Mouse (Mus musculus) ES-E14 (cell line): ENCODE data around the gene Calm2. TPM values are rescaled to one million over a fixed set of nuclear protein-coding genes. Genes with fewer than 3 reads are reported as not detected.

Experiments used
- DNase-seq: peaks from one replicate; pipeline ENCODE4 v3.0.0-alpha.2; 2013; ENCODE audit warnings: low read depth, low spot score
- H3K27ac ChIP-seq: 2 replicates; pipeline ENCODE4 v1.5.1; 2012; ENCODE audit warnings: low read depth, mild to moderate bottlenecking, low read length, moderate library complexity, mixed read lengths; ENCODE audit not compliant: poor library complexity, insufficient read depth, severe bottlenecking
- H3K36me3 ChIP-seq: 2 replicates; pipeline ENCODE4 v1.6.1; 2012; ENCODE audit warnings: mild to moderate bottlenecking, low read length, moderate library complexity, mixed read lengths; ENCODE audit not compliant: control insufficient read depth, poor library complexity, insufficient read depth, severe bottlenecking
- H3K4me1 ChIP-seq, 2 experiments: fragments of 150-350 bp in 1 of 2; sonication (generic) in 1 of 2; 2 replicates each; pipeline ENCODE4 v1.6.1; 2012; ENCODE audit warnings: low read length in 2 of 2, mild to moderate bottlenecking in 1 of 2, mixed read lengths in 1 of 2; ENCODE audit not compliant: control insufficient read depth in 2 of 2, insufficient read depth in 2 of 2, poor library complexity in 1 of 2
- H3K4me3 ChIP-seq, 2 experiments: fragments of 150-350 bp in 1 of 2; sonication (generic) in 1 of 2; 2 replicates each; pipeline ENCODE4 v1.5.1; 2012; ENCODE audit warnings: low read length in 2 of 2, low read depth in 1 of 2, mild to moderate bottlenecking in 1 of 2, mixed read lengths in 1 of 2; ENCODE audit not compliant: insufficient read depth in 1 of 2, poor library complexity in 1 of 2, severe bottlenecking in 1 of 2
- H3K9ac ChIP-seq: 2 replicates; pipeline ENCODE4 v1.6.1; 2012; ENCODE audit warnings: low read depth, mild to moderate bottlenecking, low read length, mixed read lengths; ENCODE audit not compliant: poor library complexity, insufficient read depth, severe bottlenecking
- H3K9me3 ChIP-seq: fragments of 150-350 bp; sonication (generic); 2 replicates; pipeline ENCODE4 v1.6.1; 2012; ENCODE audit warnings: low read depth, mild to moderate bottlenecking, low read length; ENCODE audit not compliant: control insufficient read depth, insufficient read depth
- CHD2 ChIP-seq: IDR thresholded peaks from 2 replicates; pipeline ENCODE4 v1.6.1; 2014; ENCODE audit warnings: mild to moderate bottlenecking, low read depth, low read length, inconsistent platforms
- HCFC1 ChIP-seq: IDR thresholded peaks from 2 replicates; pipeline ENCODE4 v1.6.1; 2012; ENCODE audit warnings: low read length, inconsistent platforms, borderline replicate concordance; ENCODE audit not compliant: insufficient read depth
- MAFK ChIP-seq: IDR thresholded peaks from 2 replicates; pipeline ENCODE4 v1.6.1; 2014; ENCODE audit warnings: mild to moderate bottlenecking, low read depth, low read length, inconsistent platforms; ENCODE audit not compliant: insufficient read depth
- ZC3H11A ChIP-seq: IDR thresholded peaks from 2 replicates; pipeline ENCODE4 v1.6.1; 2012; ENCODE audit warnings: low read depth, mild to moderate bottlenecking, inconsistent platforms, low read length, borderline replicate concordance
- ZNF384 ChIP-seq: IDR thresholded peaks from 2 replicates; pipeline ENCODE4 v1.6.1; 2012; ENCODE audit warnings: low read depth, low read length, inconsistent platforms
- in situ Hi-C, 2 experiments: fragments of 600-800 bp; cut with MboI; formaldehyde crosslinking; loops; one replicate each; pipeline ENCODE4 v1.15.1; 2025; ENCODE audit warnings: low sequenced_read_pairs in 2 of 2, inconsistent platforms in 1 of 2; ENCODE audit not compliant: unreplicated experiment in 2 of 2
- total RNA-seq: library from RNA; depleted of rRNA; stranded (reverse); fragments of 300-350 nt; gene quantifications from 2 replicates; pipeline ENCODE4 v1.2.3, GENCODE M21; 2012

Gene Calm2
- total RNA-seq, 1 experiment, result 358 TPM

- TF ChIP-seq MAFK (no peak), ZC3H11A (no peak), HCFC1 (no peak), CHD2 (no peak), ZNF384 (no peak)
- Histone ChIP-seq H3K9ac (no peak overlapping the region), H3K36me3 (peaks cover 4% of the 10 kb centered on the region), H3K27ac (no peak overlapping the region), H3K4me3 (peak overlapping the region; percentile 15 to 63), H3K4me1 (peaks cover 0 to 4% of the 10 kb centered on the region in 2 experiments; a peak in 2 of 4 replicates), H3K9me3 (no peaks in the 10 kb centered on the region)
- in situ Hi-C loops, result no loop called here
- no peak for DNase-seq
Observed at GRCm38 (mm10) chr17:87444763-87445162, 2.0 kb downstream of the Calm2 start.

- Histone ChIP-seq H3K27ac (no peak overlapping the region), H3K9me3 (no peaks in the 10 kb centered on the region), H3K4me3 (no peak overlapping the region), H3K36me3 (peaks cover 8% of the 10 kb centered on the region), H3K4me1 (peaks cover 0 to 7% of the 10 kb centered on the region in 2 experiments; a peak in 2 of 4 replicates), H3K9ac (no peak overlapping the region)
- no peak for DNase-seq
- in situ Hi-C loops, result no loop called here
- TF ChIP-seq CHD2, result no peak
- no peak for TF ChIP-seq MAFK
- TF ChIP-seq ZNF384, result no peak
- no peak for TF ChIP-seq HCFC1
- no peak for TF ChIP-seq ZC3H11A
Observed at GRCm38 (mm10) chr17:87441537-87441936, 5.2 kb downstream of the Calm2 start.

- in situ Hi-C loops, result no loop called here
- peaks cover 23% of the 10 kb centered on the region for H3K36me3 ChIP-seq
Observed at GRCm38 (mm10) chr17:87439441-87439840, 7.3 kb downstream of the Calm2 start.

DNA sequence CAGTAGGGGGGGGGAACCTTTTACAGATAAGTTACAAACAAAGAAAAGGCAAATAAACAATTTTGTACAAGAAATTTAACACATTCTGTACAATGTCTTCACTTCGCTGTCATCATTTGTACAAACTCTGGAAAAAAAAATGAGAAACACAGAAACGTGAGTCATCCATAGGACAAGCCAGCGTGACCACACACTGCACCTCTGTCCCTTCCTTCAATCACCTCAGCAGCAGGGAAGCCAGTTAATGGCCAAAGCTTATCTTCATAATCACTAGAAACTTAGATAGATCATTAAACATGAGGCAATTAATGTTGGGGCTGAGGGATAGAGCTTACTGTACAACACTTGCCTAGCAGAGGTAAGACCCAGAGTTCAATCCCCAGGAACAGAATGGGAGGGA is 12.8 kb downstream of the Calm2 start:
- DNase-seq, result no peak
- in situ Hi-C loops, result no loop called here
- TF ChIP-seq MAFK, result no peak
- TF ChIP-seq ZNF384, result no peak
- TF ChIP-seq ZC3H11A, result no peak
- no peak for TF ChIP-seq HCFC1
- TF ChIP-seq CHD2, result no peak
- H3K4me1 ChIP-seq, result peaks cover 0 to 3% of the 10 kb centered on the region in 2 experiments; a peak in 1 of 4 replicates
- no peaks in the 10 kb centered on the region for H3K9me3 ChIP-seq
- H3K9ac ChIP-seq, result no peak overlapping the region
- H3K36me3 ChIP-seq, result peaks cover 35% of the 10 kb centered on the region
- no peak overlapping the region for H3K4me3 ChIP-seq
- no peak overlapping the region for H3K27ac ChIP-seq

More at GRCm38 (mm10) chr17:87439441-87439840, 7.3 kb downstream of the Calm2 start:
- Histone ChIP-seq H3K4me3 (no peak overlapping the region), H3K4me1 (peaks cover 0 to 7% of the 10 kb centered on the region in 2 experiments; a peak in 2 of 4 replicates), H3K9me3 (no peaks in the 10 kb centered on the region), H3K27ac (no peak overlapping the region), H3K9ac (no peak overlapping the region)
- TF ChIP-seq ZC3H11A, result no peak
- no peak for TF ChIP-seq ZNF384
- no peak for TF ChIP-seq HCFC1
- DNase-seq, result no peak

GRCm38 (mm10) chr17:87432743-87433142 is 14.0 kb downstream of the Calm2 start:
- peaks cover 35% of the 10 kb centered on the region for H3K36me3 ChIP-seq
- no peak overlapping the region for H3K27ac ChIP-seq
- TF ChIP-seq ZNF384 (no peak), ZC3H11A (no peak), HCFC1 (no peak), CHD2 (no peak), MAFK (no peak)
- no peaks in the 10 kb centered on the region for H3K9me3 ChIP-seq
- peaks cover 0 to 4% of the 10 kb centered on the region in 2 experiments; a peak in 1 of 4 replicates for H3K4me1 ChIP-seq
- in situ Hi-C loops, result no loop called here
- no peak overlapping the region for H3K9ac ChIP-seq
- DNase-seq, result no peak
- H3K4me3 ChIP-seq, result no peak overlapping the region
